Mouse (Mus musculus): ENCODE measurements around the gene Dand5. TPM values are rescaled to one million over a fixed set of nuclear protein-coding genes. Genes with fewer than 3 reads are reported as not detected.
"Not testable (repeated sequence)": the region's sequence is repeated elsewhere in the genome, so short reads cannot be mapped to it uniquely, and the experiment has no call there.

Dand5 gene
- polyA plus RNA-seq, 1 experiment, result 27.1 TPM

DNA sequence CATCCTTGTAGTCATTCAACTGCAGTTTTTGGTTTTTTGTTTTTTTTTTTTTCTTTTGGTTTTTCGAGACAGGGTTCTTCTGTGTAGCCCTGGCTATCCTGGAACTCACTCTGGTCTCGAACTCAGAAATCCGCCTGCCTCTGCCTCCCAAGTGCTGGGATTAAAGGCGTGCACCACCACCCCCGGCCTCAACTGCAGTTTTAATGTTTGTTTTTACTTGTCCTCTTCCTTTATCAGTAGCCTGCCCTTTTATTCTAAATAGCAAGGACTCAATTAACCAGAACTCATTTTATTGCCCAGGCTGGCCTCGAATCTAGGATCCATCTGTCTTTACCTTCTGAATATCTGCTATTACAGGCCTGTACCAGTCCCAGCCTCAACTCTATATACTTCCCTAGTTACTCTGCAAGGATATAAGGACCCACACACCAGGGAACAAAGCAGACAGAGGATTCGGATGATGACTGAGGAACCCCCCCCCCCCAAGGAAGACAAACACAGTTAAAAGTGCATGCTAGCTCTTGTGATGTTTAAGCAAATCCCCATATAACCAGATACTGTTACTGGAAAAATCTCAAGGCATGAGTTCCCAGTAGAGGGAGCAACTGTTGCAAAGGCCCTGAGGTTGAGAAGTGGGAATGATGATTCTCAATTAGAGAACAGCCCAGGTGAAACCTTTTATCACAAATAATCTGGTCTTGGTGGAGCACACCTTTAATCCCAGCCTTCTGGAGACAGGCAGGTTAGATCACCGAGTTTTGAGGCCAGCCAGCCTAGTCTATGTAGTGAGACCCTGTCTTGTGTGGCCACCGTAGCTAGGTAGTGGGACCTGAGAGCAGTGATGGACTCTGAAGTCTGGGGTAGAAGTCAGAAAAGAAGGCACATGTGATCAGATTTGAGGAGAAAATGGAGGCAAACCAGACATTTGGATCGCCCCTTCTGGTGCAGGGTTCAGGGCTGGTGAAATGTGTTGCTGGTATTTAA is 10.4 kb upstream of the Dand5 start:
- TF ChIP-seq POLR2A (IDR thresholded peaks at IDR 0.05; ENCODE audit: control insufficient read depth, low read depth, low read length) (no peak), CTCF (IDR thresholded peaks at IDR 0.05; ENCODE audit: control insufficient read depth, insufficient read depth, insufficient replicate concordance, low read depth, low read length) (no peak)
- peak overlapping the region; percentile 84 for H3K4me3 ChIP-seq (ENCODE audit: control insufficient read depth, low read depth, low read length)
- peaks cover 1% of the 10 kb centered on the region; the same call in 1 of the 2 replicates for H3K36me3 ChIP-seq (ENCODE audit: control insufficient read depth, insufficient read depth, low read length)
- H3K4me1 ChIP-seq (ENCODE audit: control insufficient read depth, insufficient read depth, low read length), result peaks cover 8% of the 10 kb centered on the region
- H3K27ac ChIP-seq (ENCODE audit: control insufficient read depth, insufficient read depth, low read depth, low read length), result peak overlapping the region; percentile 71
- no peaks in the 10 kb centered on the region for H3K27me3 ChIP-seq (ENCODE audit: control insufficient read depth, insufficient read depth, low read length)

DNA sequence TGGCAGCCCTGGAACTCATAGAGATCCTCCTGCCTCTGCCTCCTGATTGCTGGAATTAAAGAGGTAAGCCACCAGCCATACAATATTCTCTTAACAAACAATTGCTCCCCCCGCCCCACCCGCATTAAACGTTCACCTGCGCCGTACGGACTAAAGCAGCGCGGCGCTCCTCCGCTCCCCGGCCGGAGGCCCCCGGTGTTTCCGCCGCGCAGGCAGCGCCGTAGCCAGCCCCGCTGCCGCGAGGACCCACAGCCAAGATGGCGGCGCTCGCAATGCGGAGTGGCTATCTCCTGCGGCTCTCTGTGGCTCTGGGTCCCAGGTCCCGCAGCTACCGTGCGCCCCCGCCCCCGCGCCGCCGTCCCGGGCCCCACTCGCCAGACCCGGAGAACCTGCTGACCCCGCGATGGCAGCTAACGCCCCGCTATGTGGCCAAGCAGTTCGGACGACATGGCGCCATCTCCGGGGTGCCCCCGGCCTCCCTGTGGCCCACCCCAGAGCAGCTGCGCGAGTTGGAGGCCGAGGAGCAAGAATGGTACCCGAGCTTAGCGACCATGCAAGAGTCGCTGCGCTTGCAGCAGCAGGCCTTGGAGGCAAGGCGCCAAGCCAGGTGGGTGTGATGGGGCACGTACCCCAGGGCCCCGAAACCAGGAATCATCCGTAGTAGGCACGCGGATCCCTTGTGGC is 9.6 kb upstream of the Dand5 start:
- H3K4me3 ChIP-seq (ENCODE audit: control insufficient read depth, low read depth, low read length), result peak overlapping the region; percentile 84
- TF ChIP-seq POLR2A (IDR thresholded peaks at IDR 0.05; ENCODE audit: control insufficient read depth, low read depth, low read length), result peak; percentile 67
- TF ChIP-seq CTCF (IDR thresholded peaks at IDR 0.05; ENCODE audit: control insufficient read depth, insufficient read depth, insufficient replicate concordance, low read depth, low read length), result no peak
- H3K36me3 ChIP-seq (ENCODE audit: control insufficient read depth, insufficient read depth, low read length), result no peaks in the 10 kb centered on the region
- peaks cover 2% of the 10 kb centered on the region for H3K4me1 ChIP-seq (ENCODE audit: control insufficient read depth, insufficient read depth, low read length)
- no peaks in the 10 kb centered on the region for H3K27me3 ChIP-seq (ENCODE audit: control insufficient read depth, insufficient read depth, low read length)
- H3K27ac ChIP-seq (ENCODE audit: control insufficient read depth, insufficient read depth, low read depth, low read length), result peak overlapping the region; percentile 71

DNA sequence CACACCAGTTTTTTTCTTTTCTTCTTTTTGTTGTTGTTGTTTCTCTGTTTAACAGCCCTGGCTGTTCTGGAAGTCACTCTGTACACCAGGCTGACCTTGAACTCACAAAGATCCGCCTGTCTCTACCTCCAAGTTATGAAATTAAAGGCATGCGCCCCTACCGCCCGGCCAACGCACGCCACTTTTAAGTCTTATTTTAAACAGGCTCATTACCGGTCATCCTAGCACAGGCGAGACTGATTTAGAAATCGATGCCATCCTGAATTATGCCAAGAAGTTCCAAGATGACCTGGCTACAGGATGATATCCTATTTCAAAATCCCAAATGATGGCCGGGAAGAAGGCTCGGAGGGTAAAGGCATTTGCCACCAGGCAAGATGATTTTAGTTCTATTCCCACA is 8.9 kb upstream of the Dand5 start, which contains the start of gene Gadd45gip1:
TSS of gene Gadd45gip1 (plus strand) at position 33 of the 400 bp plus-strand sequence.
- no peaks in the 10 kb centered on the region for H3K36me3 ChIP-seq (ENCODE audit: control insufficient read depth, insufficient read depth, low read length)
- H3K4me3 ChIP-seq (ENCODE audit: control insufficient read depth, low read depth, low read length), result peak within 1 kb of the TSS; percentile 84
- peak within 1 kb of the TSS; percentile 71 for H3K27ac ChIP-seq (ENCODE audit: control insufficient read depth, insufficient read depth, low read depth, low read length)
- H3K27me3 ChIP-seq (ENCODE audit: control insufficient read depth, insufficient read depth, low read length), result no peaks in the 10 kb centered on the region
- TF ChIP-seq POLR2A (IDR thresholded peaks at IDR 0.05; ENCODE audit: control insufficient read depth, low read depth, low read length) (no peak), CTCF (IDR thresholded peaks at IDR 0.05; ENCODE audit: control insufficient read depth, insufficient read depth, insufficient replicate concordance, low read depth, low read length) (peak; percentile 32; the same call in 1 of the 2 replicates)
- H3K4me1 ChIP-seq (ENCODE audit: control insufficient read depth, insufficient read depth, low read length), result peaks cover 2% of the 10 kb centered on the region

DNA sequence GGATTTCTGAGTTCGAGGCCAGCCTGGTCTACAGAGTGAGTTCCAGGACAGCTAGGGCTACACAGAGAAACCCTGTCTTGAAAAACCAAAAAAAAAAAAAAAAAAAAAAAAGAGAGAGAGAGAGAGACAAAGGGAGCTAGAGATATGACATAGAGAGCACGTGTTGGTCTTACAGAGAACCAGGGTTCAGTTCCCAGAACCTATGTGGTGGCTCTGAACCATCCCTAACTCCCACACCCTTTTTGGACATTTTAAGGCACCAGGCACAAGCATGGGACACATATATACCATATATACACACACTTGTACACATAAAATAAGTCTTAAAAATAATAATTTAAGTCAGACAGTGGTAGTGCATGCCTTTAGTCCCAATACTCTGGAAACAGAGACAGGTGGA is 3.9 kb upstream of the Dand5 start:
- not testable (repeated sequence) for H3K36me3 ChIP-seq (ENCODE audit: control insufficient read depth, insufficient read depth, low read length); H3K4me1 ChIP-seq (ENCODE audit: control insufficient read depth, insufficient read depth, low read length); H3K4me3 ChIP-seq (ENCODE audit: control insufficient read depth, low read depth, low read length); H3K27ac ChIP-seq (ENCODE audit: control insufficient read depth, insufficient read depth, low read depth, low read length); H3K27me3 ChIP-seq (ENCODE audit: control insufficient read depth, insufficient read depth, low read length)

DNA sequence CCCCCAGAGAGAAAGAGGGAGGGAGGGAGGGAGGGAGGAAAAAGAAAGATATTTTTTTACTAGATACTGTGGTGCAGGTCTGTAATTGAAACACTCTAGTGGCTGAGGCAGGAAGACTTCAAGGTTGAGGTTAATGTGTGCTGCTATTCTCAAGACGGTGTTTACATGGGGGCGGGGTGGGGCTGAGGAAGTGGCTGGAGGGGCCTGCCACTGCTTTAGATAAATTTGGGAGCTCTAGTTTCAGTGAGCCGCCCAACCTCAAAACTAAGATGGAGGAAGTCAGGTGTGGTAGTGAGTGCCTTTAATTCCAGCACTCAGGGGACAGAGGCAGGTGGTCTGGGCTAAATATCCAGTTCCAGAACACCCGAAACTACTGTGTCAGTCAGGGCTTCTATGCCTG is 3.0 kb upstream of the Dand5 start:
- H3K27ac ChIP-seq (ENCODE audit: control insufficient read depth, insufficient read depth, low read depth, low read length), result no peak overlapping the region
- TF ChIP-seq CTCF (IDR thresholded peaks at IDR 0.05; ENCODE audit: control insufficient read depth, insufficient read depth, insufficient replicate concordance, low read depth, low read length) (no peak), POLR2A (IDR thresholded peaks at IDR 0.05; ENCODE audit: control insufficient read depth, low read depth, low read length) (no peak)
- H3K4me3 ChIP-seq (ENCODE audit: control insufficient read depth, low read depth, low read length), result no peak overlapping the region
- peaks cover 4% of the 10 kb centered on the region for H3K4me1 ChIP-seq (ENCODE audit: control insufficient read depth, insufficient read depth, low read length)
- H3K36me3 ChIP-seq (ENCODE audit: control insufficient read depth, insufficient read depth, low read length), result no peaks in the 10 kb centered on the region
- no peaks in the 10 kb centered on the region for H3K27me3 ChIP-seq (ENCODE audit: control insufficient read depth, insufficient read depth, low read length)

DNA sequence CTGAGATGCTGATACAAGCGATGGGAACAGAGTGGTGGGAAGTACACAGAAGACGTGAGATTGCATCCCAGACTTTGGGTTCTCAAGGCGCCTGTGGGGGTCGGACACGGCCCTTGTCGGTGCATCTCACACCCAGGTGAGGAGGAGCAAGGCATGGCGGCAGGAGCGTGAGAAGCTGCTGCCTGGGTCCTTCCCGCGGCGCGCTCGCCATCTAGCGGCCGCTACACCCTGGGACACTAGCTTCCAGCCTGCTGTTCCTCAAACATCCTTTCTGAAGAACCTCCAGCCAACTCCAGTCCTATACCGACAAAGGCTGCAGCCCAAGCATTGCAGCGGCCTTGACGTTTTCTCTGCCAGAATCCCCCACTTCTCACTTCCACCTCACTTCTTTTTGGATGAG is 1.0 kb upstream of the Dand5 start:
- peaks cover 4% of the 10 kb centered on the region for H3K4me1 ChIP-seq (ENCODE audit: control insufficient read depth, insufficient read depth, low read length)
- TF ChIP-seq POLR2A (IDR thresholded peaks at IDR 0.05; ENCODE audit: control insufficient read depth, low read depth, low read length) (no peak), CTCF (IDR thresholded peaks at IDR 0.05; ENCODE audit: control insufficient read depth, insufficient read depth, insufficient replicate concordance, low read depth, low read length) (peak; percentile 76; the same call in 1 of the 2 replicates)
- H3K27ac ChIP-seq (ENCODE audit: control insufficient read depth, insufficient read depth, low read depth, low read length), result no peak overlapping the region
- H3K27me3 ChIP-seq (ENCODE audit: control insufficient read depth, insufficient read depth, low read length), result no peaks in the 10 kb centered on the region
- no peaks in the 10 kb centered on the region for H3K36me3 ChIP-seq (ENCODE audit: control insufficient read depth, insufficient read depth, low read length)
- H3K4me3 ChIP-seq (ENCODE audit: control insufficient read depth, low read depth, low read length), result no peak overlapping the region; the same call in 1 of the 2 replicates

DNA sequence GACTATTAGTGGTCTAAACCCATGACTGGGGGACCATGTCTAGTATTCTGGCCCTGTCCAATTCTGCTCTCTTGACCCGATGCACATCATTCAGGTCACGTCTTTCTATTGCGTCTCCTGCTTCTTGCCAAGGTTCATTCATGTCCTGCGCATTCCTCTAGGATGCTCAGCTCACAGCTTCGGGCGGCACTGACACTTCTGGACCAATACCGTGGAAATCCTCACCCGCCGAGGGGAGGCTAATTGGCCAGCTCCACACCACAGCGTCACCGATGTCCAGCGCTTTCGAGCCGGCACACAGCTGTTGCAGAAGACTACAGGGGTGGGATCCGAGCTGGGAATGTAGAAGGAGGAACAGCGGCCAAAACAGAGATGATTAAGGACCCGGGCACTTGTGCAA is 6.5 kb downstream of the Dand5 start:
- H3K27me3 ChIP-seq (ENCODE audit: control insufficient read depth, insufficient read depth, low read length), result no peaks in the 10 kb centered on the region

More for the DNA sequence above, 6.5 kb downstream of the Dand5 start:
- H3K4me3 ChIP-seq (ENCODE audit: control insufficient read depth, low read depth, low read length), result peak overlapping the region; percentile 31
- no peaks in the 10 kb centered on the region for H3K36me3 ChIP-seq (ENCODE audit: control insufficient read depth, insufficient read depth, low read length)
- H3K27ac ChIP-seq (ENCODE audit: control insufficient read depth, insufficient read depth, low read depth, low read length), result no peak overlapping the region
- no peak for TF ChIP-seq POLR2A (IDR thresholded peaks at IDR 0.05; ENCODE audit: control insufficient read depth, low read depth, low read length)
- no peak for TF ChIP-seq CTCF (IDR thresholded peaks at IDR 0.05; ENCODE audit: control insufficient read depth, insufficient read depth, insufficient replicate concordance, low read depth, low read length)
- peaks cover 13% of the 10 kb centered on the region for H3K4me1 ChIP-seq (ENCODE audit: control insufficient read depth, insufficient read depth, low read length)

Measured in testis, adult 2 months (tissue).